Mouse (Mus musculus) liver, adult 2 months (tissue): ENCODE data around the gene Ppbp. TPM values are rescaled to one million over a fixed set of nuclear protein-coding genes. Genes with fewer than 3 reads are reported as not detected.
A peak's percentile ranks its signal among the peaks of the same experiment; 100 is the strongest.

Experiments
- DNase-seq: peaks from one replicate; pipeline ENCODE4 v3.0.0-alpha.2; 2011; ENCODE audit warnings: low read depth, low spot score; ENCODE audit errors: extremely low read depth
- H3K27ac ChIP-seq: fragments of 200-500 bp; replicated peaks from 2 replicates; pipeline ENCODE4 v1.5.1; 2012; ENCODE audit warnings: low read depth, mild to moderate bottlenecking, control low read depth, inconsistent platforms, low read length; ENCODE audit not compliant: insufficient read depth
- H3K27me3 ChIP-seq: fragments of 200-500 bp; 2 replicates; pipeline ENCODE4 v1.6.1; 2012; ENCODE audit warnings: mild to moderate bottlenecking, moderate library complexity, low read length, inconsistent platforms; ENCODE audit not compliant: control insufficient read depth, insufficient read depth
- H3K36me3 ChIP-seq: fragments of 200-500 bp; 2 replicates; pipeline ENCODE4 v1.6.1; 2012; ENCODE audit warnings: low read length, inconsistent platforms; ENCODE audit not compliant: control insufficient read depth, insufficient read depth
- H3K4me1 ChIP-seq: fragments of 200-500 bp; 2 replicates; pipeline ENCODE4 v1.6.1; 2011; ENCODE audit warnings: low read length; ENCODE audit not compliant: control insufficient read depth, insufficient read depth
- H3K4me3 ChIP-seq: fragments of 200-500 bp; 2 replicates; pipeline ENCODE4 v1.5.1; 2011; ENCODE audit warnings: low read depth, mild to moderate bottlenecking, control low read depth, low read length, moderate library complexity; ENCODE audit not compliant: insufficient read depth
- H3K79me2 ChIP-seq: fragments of 200-500 bp; 2 replicates; pipeline ENCODE4 v1.6.1; 2012; ENCODE audit warnings: inconsistent platforms, mild to moderate bottlenecking, low read length, moderate library complexity; ENCODE audit not compliant: control insufficient read depth, insufficient read depth
- H3K9ac ChIP-seq: fragments of 200-500 bp; 2 replicates; pipeline ENCODE4 v1.6.1; 2012; ENCODE audit warnings: low read depth, mild to moderate bottlenecking, control low read depth, inconsistent platforms, low read length
- CTCF ChIP-seq: fragments of 200-500 bp; IDR thresholded peaks from 2 replicates; pipeline ENCODE4 v1.5.1; 2011; ENCODE audit warnings: low read depth, low read length, control low read depth
- POLR2A ChIP-seq: fragments of 200-500 bp; IDR thresholded peaks from 2 replicates; pipeline ENCODE4 v1.6.1; 2011; ENCODE audit warnings: low read length, control low read depth; ENCODE audit not compliant: insufficient read depth; ENCODE audit errors: extremely low read depth
- WGBS: fragments of 180-500 bp; shearing (Covaris S2); methylation state at CpG from one replicate; pipeline ENCODE4 v1.1.7; 2018; 5-methylcytosine and 5-hydroxymethylcytosine counted together
- polyA plus RNA-seq: library from polyadenylated mRNA; depleted of rRNA; stranded (reverse); fragments of >200 nt; gene quantifications from 2 replicates; pipeline ENCODE4 v1.2.3, GENCODE M21; 2012
- total RNA-seq: library from RNA; depleted of rRNA; stranded (reverse); fragments of >200 nt; gene quantifications from 2 replicates; pipeline ENCODE4 v1.2.3, GENCODE M21; 2014

Gene Ppbp
- total and polyA plus RNA-seq, 2 experiments = 0.65 to 1.5 TPM

DNA sequence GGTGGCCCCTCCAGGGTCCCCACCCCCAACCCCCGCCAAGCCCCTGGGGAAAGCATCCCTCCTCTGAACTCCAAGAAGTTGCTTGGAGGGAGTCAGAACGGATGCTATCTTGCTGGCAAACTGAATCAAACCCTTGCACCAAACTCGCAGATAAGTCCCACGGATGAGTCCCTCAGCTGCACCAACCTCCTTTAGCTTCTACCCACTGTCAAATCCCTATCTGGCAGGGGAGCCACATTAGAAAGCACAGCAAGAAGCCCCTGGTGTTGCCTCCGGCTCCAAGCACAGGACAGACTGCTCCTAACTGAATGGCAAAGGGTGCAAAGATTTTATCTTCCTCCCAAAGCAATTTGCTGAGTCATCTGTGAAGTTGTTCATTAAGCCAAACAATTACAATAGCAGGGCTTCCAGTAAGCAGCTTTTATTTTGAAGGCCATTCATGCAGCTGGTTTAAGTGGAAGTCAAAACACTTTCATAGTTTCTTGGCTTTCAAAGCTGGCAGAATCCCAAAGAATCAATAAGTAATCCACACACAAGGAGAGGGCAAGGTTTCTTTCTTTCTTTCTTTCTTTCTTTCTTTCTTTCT, 10.2 kb upstream of the Ppbp start:
- no peak for TF ChIP-seq POLR2A
- TF ChIP-seq CTCF = no peak
- Histone ChIP-seq H3K27ac (no peak overlapping the region), H3K27me3 (no peaks in the 10 kb centered on the region), H3K4me1 (peaks cover 7% of the 10 kb centered on the region), H3K4me3 (no peak overlapping the region), H3K9ac (no peak overlapping the region), H3K79me2 (no peaks in the 10 kb centered on the region), H3K36me3 (no peaks in the 10 kb centered on the region)
- peak; percentile 33 for DNase-seq
- 67% methylated on average over 5 of the region's 5 CpGs for WGBS

DNA sequence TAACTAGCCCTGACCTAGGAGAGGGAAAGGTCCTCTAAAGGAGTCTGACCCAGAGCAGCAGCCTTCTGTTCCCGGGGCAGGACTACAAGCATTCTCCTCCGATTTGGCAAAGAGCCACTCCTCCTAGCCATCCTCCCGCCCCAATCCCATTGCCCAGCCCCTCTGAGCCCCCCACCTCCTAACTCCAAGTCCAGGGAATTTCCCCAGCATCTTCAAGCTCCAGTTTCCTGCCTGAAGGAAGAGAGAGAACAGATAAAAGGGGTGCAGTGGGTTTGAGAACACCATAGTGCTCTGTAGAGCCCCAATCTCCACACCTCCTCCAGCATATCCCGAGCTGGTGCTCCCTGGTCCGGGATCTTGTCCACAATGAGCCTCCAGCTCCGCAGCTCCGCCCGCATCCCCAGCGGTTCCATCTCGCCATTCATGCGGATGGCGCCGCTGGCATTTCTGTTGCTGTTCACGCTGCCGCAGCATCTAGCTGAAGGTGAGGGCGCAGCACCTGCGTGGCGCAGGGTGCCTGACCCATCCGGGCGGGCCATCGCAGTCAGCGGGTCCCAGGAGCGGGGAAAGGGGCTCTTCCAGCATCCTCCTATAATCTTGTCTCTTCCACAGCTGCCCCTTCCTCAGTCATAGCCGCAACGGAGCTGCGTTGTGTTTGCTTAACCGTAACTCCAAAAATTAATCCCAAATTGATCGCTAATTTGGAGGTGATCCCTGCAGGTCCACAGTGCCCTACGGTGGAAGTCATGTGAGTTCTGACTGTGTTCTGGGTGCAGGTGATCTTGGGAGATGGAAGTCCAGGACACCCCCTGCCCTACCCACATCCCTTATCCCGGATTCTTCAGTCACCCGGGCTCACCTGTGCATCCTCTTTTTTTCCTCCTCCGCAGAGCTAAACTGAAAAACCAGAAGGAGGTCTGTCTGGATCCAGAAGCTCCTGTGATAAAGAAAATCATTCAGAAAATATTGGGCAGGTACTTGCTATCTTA, 8.9 kb upstream of the Ppbp start, which contains the start of gene Cxcl5:
Cxcl5 (plus strand) TSS at position 284 of the 989 bp plus-strand sequence.
- no peaks in the 10 kb centered on the region for H3K36me3 ChIP-seq
- 10% methylated on average over 32 of the region's 32 CpGs for WGBS
- no peak within 1 kb of the TSS for H3K9ac ChIP-seq
- no peaks in the 10 kb centered on the region for H3K79me2 ChIP-seq
- H3K27ac ChIP-seq = no peak within 1 kb of the TSS
- peak; percentile 8 for DNase-seq
- H3K4me3 ChIP-seq = peak within 1 kb of the TSS; percentile 9; the same call in 1 of the 2 replicates
- no peaks in the 10 kb centered on the region for H3K27me3 ChIP-seq
- peaks cover 7% of the 10 kb centered on the region for H3K4me1 ChIP-seq
- no peak for TF ChIP-seq CTCF
- no peak for TF ChIP-seq POLR2A

DNA sequence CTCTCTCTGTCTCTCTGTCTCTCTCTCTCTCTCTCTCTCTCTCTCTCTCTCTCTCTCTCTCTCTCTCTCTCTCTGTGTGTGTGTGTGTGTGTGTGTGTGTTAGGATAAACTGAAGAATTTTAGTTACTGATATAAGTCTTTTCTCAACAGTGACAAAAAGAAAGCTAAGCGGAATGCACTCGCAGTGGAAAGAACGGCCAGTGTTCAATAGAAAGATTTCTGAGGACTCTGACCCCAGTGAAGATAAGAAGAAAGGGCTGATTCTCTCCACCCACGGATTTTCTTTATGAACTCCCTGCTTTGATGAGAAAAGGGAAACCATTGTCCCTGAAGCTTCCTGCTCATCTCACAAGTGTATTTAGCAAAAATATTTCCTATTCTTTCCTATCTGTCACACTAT, 8.0 kb upstream of the Ppbp start:
- 6% methylated on average over 4 of the region's 4 CpGs for WGBS
- Histone ChIP-seq H3K27me3 (no peaks in the 10 kb centered on the region), H3K9ac (no peak overlapping the region), H3K4me1 (peaks cover 7% of the 10 kb centered on the region), H3K4me3 (no peak overlapping the region), H3K27ac (no peak overlapping the region), H3K36me3 (no peaks in the 10 kb centered on the region), H3K79me2 (no peaks in the 10 kb centered on the region)
- DNase-seq = no peak
- no peak for TF ChIP-seq CTCF
- TF ChIP-seq POLR2A = no peak

DNA sequence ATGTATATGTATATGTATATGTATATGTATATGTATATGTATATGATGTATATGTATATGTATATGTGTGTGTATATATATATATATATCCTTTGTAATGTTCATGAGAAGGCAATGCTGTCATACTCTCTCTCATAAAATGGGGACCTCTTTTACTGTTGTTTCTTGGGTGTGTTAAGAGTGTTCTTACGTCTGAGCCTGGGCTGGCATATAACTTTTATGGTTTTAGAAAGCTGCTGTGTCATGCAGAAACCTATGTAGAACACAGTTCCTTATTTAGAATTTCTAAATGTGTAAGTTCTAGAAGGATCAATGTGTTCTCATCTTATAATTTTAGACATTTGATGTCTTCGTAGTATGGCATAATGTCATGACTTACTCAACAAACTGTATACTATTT, 7.5 kb upstream of the Ppbp start:
- H3K4me1 ChIP-seq = peaks cover 7% of the 10 kb centered on the region
- no peaks in the 10 kb centered on the region for H3K79me2 ChIP-seq
- no peak for TF ChIP-seq CTCF
- TF ChIP-seq POLR2A = no peak
- no peak overlapping the region for H3K27ac ChIP-seq
- WGBS = 95% methylated on average over 2 of the region's 2 CpGs
- DNase-seq = no peak
- H3K36me3 ChIP-seq = no peaks in the 10 kb centered on the region
- no peaks in the 10 kb centered on the region for H3K27me3 ChIP-seq
- no peak overlapping the region for H3K9ac ChIP-seq
- no peak overlapping the region for H3K4me3 ChIP-seq

DNA sequence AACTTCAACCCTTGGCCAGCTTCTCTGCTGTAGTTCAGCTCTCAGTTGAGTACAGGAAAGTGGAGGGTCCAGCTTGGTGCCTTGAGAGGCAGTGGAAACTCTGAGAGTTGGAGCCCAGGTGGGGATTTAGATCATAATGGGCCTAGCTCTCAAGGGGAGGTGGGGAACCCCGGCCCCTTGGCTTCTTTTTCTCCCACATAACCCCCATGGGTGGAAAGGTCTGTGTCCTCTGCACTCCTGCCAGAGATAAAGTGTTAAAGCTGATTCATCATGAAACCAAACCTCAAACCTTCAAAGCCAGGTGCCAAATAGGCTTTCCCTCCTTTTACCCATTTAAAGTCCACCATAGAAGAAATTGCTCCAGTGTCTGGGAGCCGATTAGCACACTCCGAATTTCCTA, 6.5 kb upstream of the Ppbp start:
- H3K27ac ChIP-seq = no peak overlapping the region
- DNase-seq = no peak
- H3K36me3 ChIP-seq = no peaks in the 10 kb centered on the region
- H3K4me1 ChIP-seq = peaks cover 7% of the 10 kb centered on the region
- 89% methylated on average over 3 of the region's 3 CpGs for WGBS
- H3K4me3 ChIP-seq = no peak overlapping the region
- TF ChIP-seq POLR2A (no peak), CTCF (no peak)
- H3K79me2 ChIP-seq = no peaks in the 10 kb centered on the region
- H3K27me3 ChIP-seq = no peaks in the 10 kb centered on the region
- H3K9ac ChIP-seq = no peak overlapping the region
